Mouse (Mus musculus) midbrain, embryonic 10.5 days (tissue): ENCODE data around the gene Itsn1. TPM values are rescaled to one million over a fixed set of nuclear protein-coding genes. Genes with fewer than 3 reads are reported as not detected.

Source experiments
- DNase-seq: peaks from one replicate; pipeline ENCODE4 v3.0.0-alpha.2; 2017; ENCODE audit warnings: low spot score
- H3K27ac ChIP-seq: fragments of 300-500 bp; sonication (generic); replicated peaks from 2 replicates; pipeline ENCODE4 v1.5.1; 2016; ENCODE audit warnings: mild to moderate bottlenecking
- H3K27me3 ChIP-seq: fragments of 300-500 bp; sonication (generic); 2 replicates; pipeline ENCODE4 v1.6.1; 2016; ENCODE audit warnings: low read depth, mild to moderate bottlenecking; ENCODE audit not compliant: poor library complexity, severe bottlenecking
- H3K36me3 ChIP-seq: fragments of 300-500 bp; sonication (generic); 2 replicates; pipeline ENCODE4 v1.6.1; 2016; ENCODE audit warnings: mild to moderate bottlenecking, moderate library complexity
- H3K4me1 ChIP-seq: fragments of 300-500 bp; sonication (generic); 2 replicates; pipeline ENCODE4 v1.6.1; 2016
- H3K4me3 ChIP-seq: fragments of 300-500 bp; sonication (generic); 2 replicates; pipeline ENCODE4 v1.5.1; 2016; ENCODE audit warnings: mild to moderate bottlenecking, moderate library complexity
- H3K9me3 ChIP-seq: fragments of 300-500 bp; sonication (generic); replicated peaks from 2 replicates; pipeline ENCODE4 v1.6.1; 2016; ENCODE audit warnings: mild to moderate bottlenecking
- WGBS: fragments of 180-500 bp; shearing (Covaris S2); methylation state at CpG from one replicate; pipeline ENCODE4 v1.1.7; 2016; 5-methylcytosine and 5-hydroxymethylcytosine counted together
- polyA plus RNA-seq: library from polyadenylated mRNA; unstranded; fragments of >200 nt; fragmentation: Nextera tagmentation; extraction: Ambion mirVana; gene quantifications from 2 replicates; pipeline ENCODE4 v1.2.1, GENCODE M21; 2016

Gene Itsn1
- polyA plus RNA-seq, 1 experiment from 2014 or later = 49.5 TPM

DNA sequence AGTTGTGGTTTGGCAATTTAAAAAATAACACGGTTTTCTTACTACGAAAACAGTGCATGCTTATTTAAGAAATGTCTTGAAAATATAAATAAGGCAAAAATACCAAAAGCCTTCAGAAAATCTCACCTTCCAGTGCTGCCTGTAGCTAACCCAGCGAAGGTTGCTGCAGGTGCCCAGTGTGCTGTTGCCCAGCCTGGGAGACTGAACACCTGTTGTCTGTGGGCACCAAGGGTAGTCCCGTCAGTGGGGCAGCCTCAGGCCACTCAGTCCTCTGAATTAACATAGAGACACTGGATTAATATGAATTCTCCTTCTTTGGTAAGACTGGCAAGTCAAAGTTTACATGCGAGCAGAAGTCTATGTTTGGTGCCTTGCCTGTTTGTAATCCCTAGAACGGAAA is 9.4 kb downstream of the Itsn1 start:
- DNase-seq = no peak
- H3K27me3 ChIP-seq = no peaks in the 10 kb centered on the region
- peaks cover 58% of the 10 kb centered on the region for H3K4me1 ChIP-seq
- no peak overlapping the region for H3K4me3 ChIP-seq
- H3K36me3 ChIP-seq = peaks cover 23% of the 10 kb centered on the region
- 94% methylated on average over 6 of the region's 6 CpGs for WGBS
- H3K27ac ChIP-seq = no peak overlapping the region
- H3K9me3 ChIP-seq = no peaks in the 10 kb centered on the region

GRCm38 (mm10) chr16:91740184-91740917 is 11.3 kb downstream of the Itsn1 start:
- no peak overlapping the region for H3K4me3 ChIP-seq
- H3K4me1 ChIP-seq = peaks cover 44% of the 10 kb centered on the region
- H3K9me3 ChIP-seq = no peaks in the 10 kb centered on the region
- H3K27ac ChIP-seq = peak overlapping the region; percentile 46; the same call in 1 of the 2 replicates
- H3K27me3 ChIP-seq = no peaks in the 10 kb centered on the region
- 64% methylated on average over 8 of the region's 8 CpGs for WGBS
- peaks cover 25% of the 10 kb centered on the region for H3K36me3 ChIP-seq
- no peak for DNase-seq

DNA sequence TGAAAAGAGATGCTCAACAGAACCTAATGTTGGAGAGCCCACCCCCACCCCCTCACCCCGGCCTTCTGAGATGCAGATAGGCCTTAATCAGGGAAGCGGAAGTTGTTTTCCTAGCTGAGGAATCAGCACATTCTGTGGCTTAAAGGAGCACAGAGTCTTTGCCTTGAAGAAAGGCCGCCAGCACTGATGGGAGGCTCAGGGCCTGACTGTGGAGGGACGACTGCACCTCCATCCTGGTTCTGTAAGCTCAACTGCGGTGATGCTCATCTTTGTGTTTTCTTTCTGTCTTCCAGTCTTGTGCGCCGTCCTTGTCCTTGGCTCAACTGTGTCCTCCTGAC is 11.8 kb downstream of the Itsn1 start:
- Histone ChIP-seq H3K36me3 (peaks cover 25% of the 10 kb centered on the region), H3K4me3 (no peak overlapping the region), H3K27ac (peak overlapping the region; percentile 46; the same call in 1 of the 2 replicates), H3K27me3 (no peaks in the 10 kb centered on the region), H3K9me3 (no peaks in the 10 kb centered on the region), H3K4me1 (peaks cover 39% of the 10 kb centered on the region)
- 62% methylated on average over 7 of the region's 7 CpGs for WGBS
- DNase-seq = no peak

DNA sequence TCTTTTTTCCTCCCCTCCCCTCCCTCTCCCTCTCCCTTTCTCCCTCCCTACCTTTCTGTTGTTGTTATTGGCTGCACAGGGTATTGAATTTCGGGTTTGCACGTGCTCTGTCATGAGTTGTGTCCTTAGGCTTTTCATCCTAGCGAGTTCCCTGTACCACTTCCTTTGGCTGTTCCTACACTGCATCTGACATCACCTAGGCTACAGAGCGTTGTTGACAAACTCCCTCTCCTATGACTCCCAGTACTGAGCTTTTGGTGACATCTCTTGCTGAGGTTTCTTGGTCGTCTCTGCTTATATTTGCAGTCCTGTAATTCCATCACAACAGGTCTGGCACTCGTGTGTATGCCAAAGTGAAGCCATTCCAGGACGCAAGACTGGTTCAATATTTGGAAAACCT is 14.0 kb downstream of the Itsn1 start:
- H3K4me1 ChIP-seq = peaks cover 23% of the 10 kb centered on the region
- WGBS = 89% methylated on average over 7 of the region's 7 CpGs

GRCm38 (mm10) chr16:91746101-91746950 is 17.2 kb downstream of the Itsn1 start:
- H3K36me3 ChIP-seq = peaks cover 38% of the 10 kb centered on the region
- no peak for DNase-seq
- no peaks in the 10 kb centered on the region for H3K9me3 ChIP-seq
- no peaks in the 10 kb centered on the region for H3K27me3 ChIP-seq
- peaks cover under 1% of the 10 kb centered on the region for H3K4me1 ChIP-seq
- no peak overlapping the region for H3K4me3 ChIP-seq
- no peak overlapping the region for H3K27ac ChIP-seq
- 79% methylated on average over 14 of the region's 14 CpGs for WGBS

More for the DNA sequence above, 14.0 kb downstream of the Itsn1 start:
- DNase-seq = no peak
- Histone ChIP-seq H3K9me3 (no peaks in the 10 kb centered on the region), H3K27me3 (no peaks in the 10 kb centered on the region), H3K4me3 (no peak overlapping the region), H3K36me3 (peaks cover 31% of the 10 kb centered on the region), H3K27ac (no peak overlapping the region)

DNA sequence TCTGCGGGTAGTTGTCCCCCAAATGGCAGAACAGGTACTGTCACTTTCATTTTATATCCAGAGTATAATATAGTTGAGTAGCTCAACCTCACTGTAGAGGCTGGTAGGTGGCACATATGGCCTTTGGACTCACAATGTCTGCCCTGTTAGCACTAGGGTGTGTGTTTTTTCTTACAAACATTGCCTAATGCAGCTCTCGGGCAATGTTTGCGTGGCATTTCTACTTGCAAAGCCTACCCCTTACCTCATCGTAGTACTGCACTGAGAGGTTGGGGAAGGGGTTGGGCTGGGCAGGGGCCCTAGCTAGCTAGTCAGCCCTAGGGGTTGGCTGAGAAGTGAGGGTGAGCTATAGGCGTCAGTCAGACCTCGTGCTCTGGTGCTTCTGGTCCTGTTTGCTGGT is 18.5 kb downstream of the Itsn1 start:
- Histone ChIP-seq H3K9me3 (no peaks in the 10 kb centered on the region), H3K27me3 (no peaks in the 10 kb centered on the region)
- no peak for DNase-seq

GRCm38 (mm10) chr16:91751644-91752385 is 22.7 kb downstream of the Itsn1 start:
- no peak for DNase-seq
- Histone ChIP-seq H3K27me3 (no peaks in the 10 kb centered on the region), H3K9me3 (no peaks in the 10 kb centered on the region), H3K36me3 (peaks cover 42% of the 10 kb centered on the region), H3K4me3 (no peak overlapping the region), H3K4me1 (peaks cover 6% of the 10 kb centered on the region), H3K27ac (no peak overlapping the region)
- 78% methylated on average over 13 of the region's 13 CpGs for WGBS

More for the DNA sequence above, 18.5 kb downstream of the Itsn1 start:
- no peak overlapping the region for H3K4me3 ChIP-seq
- peaks cover 6% of the 10 kb centered on the region for H3K4me1 ChIP-seq
- H3K27ac ChIP-seq = no peak overlapping the region
- 92% methylated on average over 6 of the region's 6 CpGs for WGBS
- peaks cover 34% of the 10 kb centered on the region for H3K36me3 ChIP-seq

DNA sequence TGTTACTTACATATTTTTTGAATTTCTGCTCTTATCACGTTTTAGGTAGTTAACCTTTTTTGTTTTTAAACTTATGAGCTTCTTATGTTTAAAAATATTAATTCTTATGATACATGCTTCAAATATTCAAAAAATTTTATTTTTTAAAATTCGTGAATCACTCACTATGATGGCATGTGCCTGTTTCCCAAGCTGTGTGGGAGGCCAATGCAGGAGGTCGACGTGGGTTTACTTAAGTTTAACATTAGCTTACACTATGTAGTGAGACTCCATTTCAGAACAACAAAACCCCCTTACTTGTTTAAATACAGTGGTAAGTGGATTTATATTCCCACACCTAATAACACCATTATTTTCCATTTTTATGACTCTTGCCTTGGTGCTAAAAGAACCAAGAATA is 24.5 kb downstream of the Itsn1 start:
- no peak overlapping the region for H3K27ac ChIP-seq
- no peak overlapping the region for H3K4me3 ChIP-seq
- DNase-seq = no peak
- H3K4me1 ChIP-seq = peaks cover 6% of the 10 kb centered on the region
- H3K36me3 ChIP-seq = peaks cover 39% of the 10 kb centered on the region
- no peaks in the 10 kb centered on the region for H3K27me3 ChIP-seq
- H3K9me3 ChIP-seq = no peaks in the 10 kb centered on the region
- WGBS = 91% methylated on average over 4 of the region's 4 CpGs

- Histone ChIP-seq H3K36me3 (peaks cover 30% of the 10 kb centered on the region), H3K4me3 (no peak overlapping the region), H3K9me3 (no peaks in the 10 kb centered on the region), H3K27me3 (no peaks in the 10 kb centered on the region), H3K27ac (no peak overlapping the region), H3K4me1 (peaks cover 6% of the 10 kb centered on the region)
- no peak for DNase-seq
- 92% methylated on average over 6 of the region's 6 CpGs for WGBS
Observed at GRCm38 (mm10) chr16:91754957-91755356, 25.9 kb downstream of the Itsn1 start.

GRCm38 (mm10) chr16:91761202-91761601 is 32.1 kb downstream of the Itsn1 start:
- no peaks in the 10 kb centered on the region for H3K9me3 ChIP-seq
- H3K27me3 ChIP-seq = no peaks in the 10 kb centered on the region
- H3K4me1 ChIP-seq = peaks cover 42% of the 10 kb centered on the region
- H3K4me3 ChIP-seq = no peak overlapping the region
- no peak for DNase-seq
- WGBS = 95% methylated on average over 9 of the region's 9 CpGs
- peaks cover 20% of the 10 kb centered on the region for H3K36me3 ChIP-seq
- no peak overlapping the region for H3K27ac ChIP-seq

DNA sequence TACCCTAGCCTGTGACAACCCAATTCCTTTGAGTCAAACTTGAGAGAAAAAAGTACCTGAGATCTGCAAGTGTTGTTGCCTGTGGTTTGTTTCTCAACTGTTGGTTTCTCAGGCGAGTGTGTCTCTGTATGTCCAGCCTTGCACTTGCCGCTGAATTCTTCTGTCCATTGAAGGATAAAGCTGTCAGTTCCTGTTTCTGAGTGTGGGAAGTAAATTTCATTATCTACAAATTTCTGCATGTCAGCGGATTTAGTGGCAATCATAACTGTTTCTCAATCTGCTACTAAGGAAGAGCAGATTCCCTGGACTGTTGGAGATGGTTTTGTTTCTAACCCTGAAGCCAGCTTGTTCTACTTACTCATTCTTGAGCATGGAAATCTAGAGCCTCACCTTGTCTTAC is 32.7 kb downstream of the Itsn1 start:
- peaks cover 48% of the 10 kb centered on the region for H3K4me1 ChIP-seq
- DNase-seq = no peak
- H3K9me3 ChIP-seq = no peaks in the 10 kb centered on the region
- H3K27me3 ChIP-seq = no peaks in the 10 kb centered on the region
- H3K27ac ChIP-seq = no peak overlapping the region
- H3K36me3 ChIP-seq = peaks cover 14% of the 10 kb centered on the region
- H3K4me3 ChIP-seq = no peak overlapping the region
- 88% methylated on average over 3 of the region's 3 CpGs for WGBS

- no peak overlapping the region for H3K4me3 ChIP-seq
- H3K9me3 ChIP-seq = no peaks in the 10 kb centered on the region
- DNase-seq = no peak
- no peaks in the 10 kb centered on the region for H3K27me3 ChIP-seq
- peaks cover 55% of the 10 kb centered on the region for H3K4me1 ChIP-seq
- H3K27ac ChIP-seq = no peak overlapping the region
- 83% methylated on average over 7 of the region's 7 CpGs for WGBS
- peaks cover 7% of the 10 kb centered on the region; the same call in 1 of the 2 replicates for H3K36me3 ChIP-seq
Observed at GRCm38 (mm10) chr16:91762476-91762875, 33.4 kb downstream of the Itsn1 start.
